Mouse (Mus musculus) heart, embryonic 11.5 days (tissue): ENCODE data around the gene Rxfp3. TPM values are rescaled to one million over a fixed set of nuclear protein-coding genes. Genes with fewer than 3 reads are reported as not detected.

Source experiments
- ATAC-seq: fragments of 200-750 bp; cut with Nextera tagmentation; replicated peaks from 2 replicates; pipeline ENCODE4 v1.8.0; 2017; ENCODE audit warnings: moderate library complexity; ENCODE audit not compliant: insufficient number of reproducible peaks, low FRiP score, low TSS enrichment
- H3K27ac ChIP-seq: fragments of 300-500 bp; sonication (generic); 2 replicates; pipeline ENCODE4 v1.5.1; 2014; ENCODE audit warnings: mild to moderate bottlenecking, low read depth, low read length
- H3K27me3 ChIP-seq: fragments of 300-500 bp; sonication (generic); 2 replicates; pipeline ENCODE4 v1.6.1; 2014; ENCODE audit warnings: mild to moderate bottlenecking, low read length, mixed read lengths; ENCODE audit not compliant: control insufficient read depth, insufficient read depth
- H3K36me3 ChIP-seq: fragments of 300-500 bp; sonication (generic); 2 replicates; pipeline ENCODE4 v1.6.1; 2014; ENCODE audit warnings: mild to moderate bottlenecking, low read length, moderate library complexity, mixed read lengths; ENCODE audit not compliant: control insufficient read depth, insufficient read depth
- H3K4me1 ChIP-seq: fragments of 300-500 bp; sonication (generic); 2 replicates; pipeline ENCODE4 v1.6.1; 2014; ENCODE audit warnings: low read length; ENCODE audit not compliant: control insufficient read depth, insufficient read depth
- H3K4me2 ChIP-seq: fragments of 300-500 bp; sonication (generic); 2 replicates; pipeline ENCODE4 v1.6.1; 2014; ENCODE audit warnings: mild to moderate bottlenecking, moderate library complexity
- H3K4me3 ChIP-seq: fragments of 300-500 bp; sonication (generic); 2 replicates; pipeline ENCODE4 v1.5.1; 2014; ENCODE audit warnings: low read depth, low read length
- H3K9ac ChIP-seq: fragments of 300-500 bp; sonication (generic); 2 replicates; pipeline ENCODE4 v1.6.1; 2014; ENCODE audit warnings: mild to moderate bottlenecking, low read depth, low read length, moderate library complexity
- H3K9me3 ChIP-seq: fragments of 300-500 bp; sonication (generic); replicated peaks from 2 replicates; pipeline ENCODE4 v1.6.1; 2016; ENCODE audit warnings: low read length; ENCODE audit not compliant: control insufficient read depth
- WGBS: fragments of 180-500 bp; shearing (Covaris S2); extraction: QIAGEN DNeasy Blood & Tissue Kit; methylation state at CpG from one replicate; pipeline ENCODE4 v1.1.7; 2014; ENCODE audit not compliant: insufficient replicate concordance; 5-methylcytosine and 5-hydroxymethylcytosine counted together
- polyA plus RNA-seq: library from polyadenylated mRNA; unstranded; fragments of >200 nt; fragmentation: Nextera tagmentation; extraction: Ambion mirVana; gene quantifications from 2 replicates; pipeline ENCODE4 v1.2.1, GENCODE M21; 2014

Gene Rxfp3
- polyA plus RNA-seq = 0.25 TPM in 1 of 2 replicates, not detected in the other

GRCm38 (mm10) chr15:11037711-11038110 is at the start of gene Rxfp3:
Rxfp3 (minus strand) TSS chr15:11037991.
- Histone ChIP-seq H3K4me2 (peak within 1 kb of the TSS; percentile 71), H3K27me3 (peaks cover 54% of the 10 kb centered on the region), H3K9ac (no peak within 1 kb of the TSS), H3K27ac (no peak within 1 kb of the TSS), H3K4me1 (peaks cover 11% of the 10 kb centered on the region), H3K36me3 (no peaks in the 10 kb centered on the region), H3K4me3 (peak within 1 kb of the TSS; percentile 41), H3K9me3 (no peaks in the 10 kb centered on the region)
- ATAC-seq = no peak
- WGBS = 9% methylated on average over 16 of the region's 16 CpGs

GRCm38 (mm10) chr15:11084993-11085365 is 47.2 kb upstream of the Rxfp3 start:
- Histone ChIP-seq H3K9ac (no peak overlapping the region), H3K4me3 (no peak overlapping the region), H3K4me2 (no peak overlapping the region), H3K36me3 (no peaks in the 10 kb centered on the region), H3K27me3 (no peaks in the 10 kb centered on the region), H3K9me3 (no peaks in the 10 kb centered on the region), H3K27ac (no peak overlapping the region), H3K4me1 (no peaks in the 10 kb centered on the region)
- WGBS = 28% methylated on average over 1 of the region's 1 CpGs
- ATAC-seq = no peak

GRCm38 (mm10) chr15:11084241-11084992 is 46.6 kb upstream of the Rxfp3 start:
- WGBS = 45% methylated on average over 9 of the region's 9 CpGs

GRCm38 (mm10) chr15:11083678-11084077 is 45.9 kb upstream of the Rxfp3 start:
- H3K36me3 ChIP-seq = no peaks in the 10 kb centered on the region
- WGBS = 83% methylated on average over 3 of the region's 3 CpGs
- H3K4me1 ChIP-seq = no peaks in the 10 kb centered on the region
- no peak overlapping the region for H3K4me2 ChIP-seq
- no peaks in the 10 kb centered on the region for H3K27me3 ChIP-seq
- H3K9me3 ChIP-seq = no peaks in the 10 kb centered on the region
- no peak for ATAC-seq
- no peak overlapping the region for H3K4me3 ChIP-seq
- H3K27ac ChIP-seq = no peak overlapping the region
- no peak overlapping the region for H3K9ac ChIP-seq

More at GRCm38 (mm10) chr15:11084241-11084992, 46.6 kb upstream of the Rxfp3 start:
- H3K9me3 ChIP-seq = no peaks in the 10 kb centered on the region
- H3K36me3 ChIP-seq = no peaks in the 10 kb centered on the region
- no peak overlapping the region for H3K4me3 ChIP-seq
- H3K4me1 ChIP-seq = no peaks in the 10 kb centered on the region
- no peak overlapping the region for H3K4me2 ChIP-seq
- H3K27ac ChIP-seq = no peak overlapping the region
- H3K27me3 ChIP-seq = no peaks in the 10 kb centered on the region
- no peak for ATAC-seq
- no peak overlapping the region for H3K9ac ChIP-seq

- no peak overlapping the region for H3K4me2 ChIP-seq
- no peak overlapping the region for H3K4me3 ChIP-seq
- whole genome bisulfite sequencing = 75% methylated on average over 8 of the region's 8 CpGs
- no peaks in the 10 kb centered on the region for H3K9me3 ChIP-seq
- no peak overlapping the region for H3K9ac ChIP-seq
- no peak overlapping the region for H3K27ac ChIP-seq
- H3K4me1 ChIP-seq = no peaks in the 10 kb centered on the region
- no peak for ATAC-seq
- no peaks in the 10 kb centered on the region for H3K27me3 ChIP-seq
- H3K36me3 ChIP-seq = no peaks in the 10 kb centered on the region
Measured at GRCm38 (mm10) chr15:11082961-11083569, 45.3 kb upstream of the Rxfp3 start.

- no peak overlapping the region for H3K4me3 ChIP-seq
- 78% methylated on average over 3 of the region's 3 CpGs for WGBS
- H3K4me2 ChIP-seq = no peak overlapping the region
- ATAC-seq = no peak
- H3K27me3 ChIP-seq = no peaks in the 10 kb centered on the region
- H3K9ac ChIP-seq = no peak overlapping the region
- H3K4me1 ChIP-seq = no peaks in the 10 kb centered on the region
- H3K9me3 ChIP-seq = no peaks in the 10 kb centered on the region
- H3K27ac ChIP-seq = no peak overlapping the region
- H3K36me3 ChIP-seq = no peaks in the 10 kb centered on the region
Measured at GRCm38 (mm10) chr15:11075726-11076361, 38.1 kb upstream of the Rxfp3 start.

- ATAC-seq = no peak
- H3K36me3 ChIP-seq = no peaks in the 10 kb centered on the region
- no peak overlapping the region for H3K27ac ChIP-seq
- H3K4me2 ChIP-seq = no peak overlapping the region
- no peak overlapping the region for H3K9ac ChIP-seq
- peaks cover 14% of the 10 kb centered on the region; the same call in 1 of the 2 replicates for H3K4me1 ChIP-seq
- no peaks in the 10 kb centered on the region for H3K27me3 ChIP-seq
- no peaks in the 10 kb centered on the region for H3K9me3 ChIP-seq
- H3K4me3 ChIP-seq = no peak overlapping the region
- 85% methylated on average over 7 of the region's 7 CpGs for WGBS
Measured at GRCm38 (mm10) chr15:11067891-11068290, 30.1 kb upstream of the Rxfp3 start.

- Histone ChIP-seq H3K9ac (peak overlapping the region; percentile 12; the same call in 1 of the 2 replicates), H3K27me3 (no peaks in the 10 kb centered on the region), H3K4me3 (peak overlapping the region; percentile 47), H3K4me2 (peak overlapping the region; percentile 85), H3K9me3 (no peaks in the 10 kb centered on the region), H3K27ac (no peak overlapping the region), H3K36me3 (no peaks in the 10 kb centered on the region), H3K4me1 (peaks cover 14% of the 10 kb centered on the region; the same call in 1 of the 2 replicates)
- WGBS = 13% methylated on average over 5 of the region's 5 CpGs
- no peak for ATAC-seq
Measured at GRCm38 (mm10) chr15:11066299-11066698, 28.5 kb upstream of the Rxfp3 start.
